Mouse (Mus musculus): ENCODE data around the gene Angptl2. TPM values are rescaled to one million over a fixed set of nuclear protein-coding genes. Genes with fewer than 3 reads are reported as not detected.

Gene Angptl2
- polyA plus RNA-seq (2015; fragmentation: Nextera tagmentation; extraction: Ambion mirVana), result 18.4 and 18.5 TPM in 2 replicates

GRCm38 (mm10) chr2:33215700-33216509 lies at the start of gene Angptl2:
Gene Angptl2, plus strand, starts transcription at chr2:33216069.
- peak; percentile 93 for ATAC-seq (ENCODE audit: low FRiP score, low read depth)
- peak within 1 kb of the TSS; percentile 25 for H3K4me3 ChIP-seq
- WGBS, result 5% methylated on average over 22 of the region's 22 CpGs
- H3K4me2 ChIP-seq, result peak within 1 kb of the TSS; percentile 42
- H3K36me3 ChIP-seq, result no peaks in the 10 kb centered on the region
- no peaks in the 10 kb centered on the region for H3K27me3 ChIP-seq
- peaks cover 50% of the 10 kb centered on the region for H3K4me1 ChIP-seq (replicated peaks)
- H3K9me3 ChIP-seq, result no peaks in the 10 kb centered on the region
- peak within 1 kb of the TSS; percentile 57 for H3K27ac ChIP-seq (replicated peaks)
- peak within 1 kb of the TSS; percentile 38 for H3K9ac ChIP-seq

DNA sequence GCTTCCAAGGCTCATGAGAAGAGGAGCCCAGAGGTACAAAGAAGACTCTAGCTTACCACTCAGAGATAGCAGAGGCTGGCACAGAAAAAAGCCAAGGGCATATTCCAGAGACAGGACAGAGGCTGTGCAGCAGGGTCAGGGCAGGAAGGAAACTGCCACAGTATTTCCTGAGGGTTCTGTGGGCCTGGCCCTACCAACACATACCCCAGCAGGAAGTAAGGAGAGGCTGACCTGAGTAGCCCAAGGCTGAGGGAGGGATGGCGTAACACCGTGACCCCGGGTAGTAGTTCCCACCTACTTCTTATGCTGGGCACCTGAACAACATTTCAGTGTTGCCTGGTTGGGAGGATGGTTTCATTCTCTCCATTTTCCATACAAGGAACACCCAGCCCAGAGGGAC lies 48.8 kb upstream of the Angptl2 start:
- Histone ChIP-seq H3K9me3 (no peaks in the 10 kb centered on the region), H3K4me3 (no peak overlapping the region), H3K4me2 (no peak overlapping the region), H3K27ac (replicated peaks) (no peak overlapping the region), H3K9ac (no peak overlapping the region), H3K27me3 (no peaks in the 10 kb centered on the region), H3K4me1 (replicated peaks) (peaks cover 13% of the 10 kb centered on the region), H3K36me3 (peaks cover 11% of the 10 kb centered on the region; the same call in 1 of the 2 replicates)
- no peak for ATAC-seq (ENCODE audit: low FRiP score, low read depth)
- 98% methylated on average over 3 of the region's 3 CpGs for WGBS

- Histone ChIP-seq H3K9me3 (no peaks in the 10 kb centered on the region), H3K36me3 (peaks cover 27% of the 10 kb centered on the region), H3K4me1 (replicated peaks) (peaks cover 13% of the 10 kb centered on the region), H3K9ac (no peak overlapping the region), H3K4me2 (no peak overlapping the region), H3K4me3 (no peak overlapping the region), H3K27me3 (no peaks in the 10 kb centered on the region), H3K27ac (replicated peaks) (no peak overlapping the region)
- ATAC-seq (ENCODE audit: low FRiP score, low read depth), result no peak
- 82% methylated on average over 6 of the region's 6 CpGs for WGBS
Measured at GRCm38 (mm10) chr2:33169445-33169844, 46.4 kb upstream of the Angptl2 start.

- no peaks in the 10 kb centered on the region for H3K27me3 ChIP-seq
- H3K27ac ChIP-seq (replicated peaks), result 0 out of 2 replicates have a peak overlapping the region, but pooled peaks have one; percentile 28
- H3K36me3 ChIP-seq, result peaks cover 27% of the 10 kb centered on the region
- H3K9me3 ChIP-seq, result no peaks in the 10 kb centered on the region
- H3K4me1 ChIP-seq (replicated peaks), result peaks cover 7% of the 10 kb centered on the region
- 45% methylated on average over 10 of the region's 10 CpGs for WGBS
- no peak overlapping the region for H3K4me2 ChIP-seq
- 0 out of 2 replicates have a peak, but pooled peaks have one; percentile 29 for ATAC-seq (ENCODE audit: low FRiP score, low read depth)
- no peak overlapping the region for H3K4me3 ChIP-seq
- no peak overlapping the region for H3K9ac ChIP-seq
Measured at GRCm38 (mm10) chr2:33170777-33171565, 44.9 kb upstream of the Angptl2 start.

DNA sequence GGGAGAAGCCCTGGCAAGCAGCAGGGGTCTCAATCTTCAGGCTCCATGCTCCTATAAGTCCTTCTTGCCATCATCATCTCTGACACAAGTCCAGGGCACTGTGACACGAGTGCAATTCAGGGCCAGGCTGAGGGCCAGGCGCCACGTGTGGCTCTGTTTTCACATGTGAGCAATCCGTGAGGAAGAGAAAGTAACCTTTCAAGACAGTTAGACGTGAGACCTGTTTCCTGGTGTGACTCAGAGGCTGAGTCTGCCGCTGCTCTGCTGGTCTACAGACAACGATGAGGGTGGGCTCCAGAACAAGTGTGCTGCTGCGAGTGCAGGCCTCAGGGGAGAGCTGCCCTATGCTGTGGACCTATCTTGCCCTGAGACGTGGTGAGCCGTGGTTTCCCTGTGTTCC lies 42.7 kb upstream of the Angptl2 start:
- Histone ChIP-seq H3K9ac (no peak overlapping the region), H3K36me3 (peaks cover 23% of the 10 kb centered on the region), H3K9me3 (no peaks in the 10 kb centered on the region), H3K4me2 (no peak overlapping the region), H3K4me1 (replicated peaks) (peaks cover 12% of the 10 kb centered on the region), H3K4me3 (no peak overlapping the region), H3K27ac (replicated peaks) (no peak overlapping the region), H3K27me3 (no peaks in the 10 kb centered on the region)
- WGBS, result 78% methylated on average over 10 of the region's 10 CpGs
- ATAC-seq (ENCODE audit: low FRiP score, low read depth), result no peak

GRCm38 (mm10) chr2:33173686-33174085 lies 42.2 kb upstream of the Angptl2 start:
- H3K27ac ChIP-seq (replicated peaks), result no peak overlapping the region
- 82% methylated on average over 7 of the region's 7 CpGs for WGBS
- no peaks in the 10 kb centered on the region for H3K27me3 ChIP-seq
- H3K4me1 ChIP-seq (replicated peaks), result peaks cover 16% of the 10 kb centered on the region
- H3K4me3 ChIP-seq, result no peak overlapping the region
- H3K9ac ChIP-seq, result no peak overlapping the region
- no peaks in the 10 kb centered on the region for H3K9me3 ChIP-seq
- H3K36me3 ChIP-seq, result peaks cover 23% of the 10 kb centered on the region
- no peak overlapping the region for H3K4me2 ChIP-seq
- no peak for ATAC-seq (ENCODE audit: low FRiP score, low read depth)

DNA sequence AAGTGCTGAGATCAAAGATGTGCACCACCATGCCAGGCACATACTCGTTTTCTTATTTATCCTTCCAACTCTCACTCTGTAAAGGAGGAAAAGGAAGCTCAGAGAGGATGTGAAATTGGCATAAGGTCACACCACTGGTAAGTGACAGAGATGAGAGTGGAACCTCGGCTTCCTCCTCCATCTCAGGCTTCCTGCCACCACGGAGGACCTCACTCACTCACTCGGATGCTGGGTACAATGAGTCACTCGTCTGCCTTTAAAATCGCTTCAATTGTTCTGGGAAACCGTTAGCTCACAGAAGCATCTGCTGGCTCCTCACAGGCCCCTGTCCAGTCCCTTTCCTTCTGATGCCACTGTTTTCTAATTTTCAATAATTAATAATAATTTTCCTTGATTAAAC lies 39.4 kb upstream of the Angptl2 start:
- ATAC-seq (ENCODE audit: low FRiP score, low read depth), result no peak
- Histone ChIP-seq H3K4me1 (replicated peaks) (peaks cover 36% of the 10 kb centered on the region), H3K9me3 (no peaks in the 10 kb centered on the region), H3K27ac (replicated peaks) (no peak overlapping the region), H3K27me3 (no peaks in the 10 kb centered on the region), H3K4me2 (no peak overlapping the region), H3K9ac (no peak overlapping the region), H3K36me3 (peaks cover 23% of the 10 kb centered on the region), H3K4me3 (no peak overlapping the region)
- WGBS, result 46% methylated on average over 7 of the region's 7 CpGs

DNA sequence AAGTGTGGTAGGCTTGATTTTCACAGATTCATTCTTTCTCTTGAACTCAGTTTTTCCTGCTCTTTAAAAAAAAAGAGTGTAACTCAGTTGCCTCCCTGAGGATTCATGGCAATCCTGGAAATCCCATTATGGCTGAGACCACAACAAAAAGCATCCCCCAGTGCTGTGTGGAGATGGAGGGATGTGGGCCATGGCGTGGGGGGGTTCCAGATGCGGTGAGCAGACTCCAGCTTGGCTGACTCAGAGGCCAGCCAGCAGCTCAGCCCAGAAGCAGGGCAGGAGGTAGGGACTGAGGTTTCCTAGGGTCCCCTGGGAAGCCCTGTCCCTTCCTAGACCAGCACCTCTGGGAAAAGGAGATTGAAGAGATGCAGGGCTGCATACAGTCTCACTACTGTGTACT lies 38.9 kb upstream of the Angptl2 start:
- Histone ChIP-seq H3K9me3 (no peaks in the 10 kb centered on the region), H3K4me1 (replicated peaks) (peaks cover 36% of the 10 kb centered on the region), H3K27me3 (no peaks in the 10 kb centered on the region), H3K4me3 (no peak overlapping the region), H3K27ac (replicated peaks) (no peak overlapping the region), H3K36me3 (peaks cover 20% of the 10 kb centered on the region), H3K9ac (no peak overlapping the region), H3K4me2 (no peak overlapping the region)
- no peak for ATAC-seq (ENCODE audit: low FRiP score, low read depth)
- WGBS, result 62% methylated on average over 2 of the region's 2 CpGs

GRCm38 (mm10) chr2:33177443-33178242 lies 38.2 kb upstream of the Angptl2 start:
- no peak overlapping the region for H3K4me3 ChIP-seq
- H3K4me1 ChIP-seq (replicated peaks), result peaks cover 36% of the 10 kb centered on the region
- peaks cover 14% of the 10 kb centered on the region for H3K36me3 ChIP-seq
- no peaks in the 10 kb centered on the region for H3K27me3 ChIP-seq
- H3K27ac ChIP-seq (replicated peaks), result no peak overlapping the region
- H3K9ac ChIP-seq, result no peak overlapping the region
- ATAC-seq (ENCODE audit: low FRiP score, low read depth), result no peak
- no peak overlapping the region for H3K4me2 ChIP-seq
- WGBS, result 84% methylated on average over 12 of the region's 12 CpGs
- no peaks in the 10 kb centered on the region for H3K9me3 ChIP-seq

DNA sequence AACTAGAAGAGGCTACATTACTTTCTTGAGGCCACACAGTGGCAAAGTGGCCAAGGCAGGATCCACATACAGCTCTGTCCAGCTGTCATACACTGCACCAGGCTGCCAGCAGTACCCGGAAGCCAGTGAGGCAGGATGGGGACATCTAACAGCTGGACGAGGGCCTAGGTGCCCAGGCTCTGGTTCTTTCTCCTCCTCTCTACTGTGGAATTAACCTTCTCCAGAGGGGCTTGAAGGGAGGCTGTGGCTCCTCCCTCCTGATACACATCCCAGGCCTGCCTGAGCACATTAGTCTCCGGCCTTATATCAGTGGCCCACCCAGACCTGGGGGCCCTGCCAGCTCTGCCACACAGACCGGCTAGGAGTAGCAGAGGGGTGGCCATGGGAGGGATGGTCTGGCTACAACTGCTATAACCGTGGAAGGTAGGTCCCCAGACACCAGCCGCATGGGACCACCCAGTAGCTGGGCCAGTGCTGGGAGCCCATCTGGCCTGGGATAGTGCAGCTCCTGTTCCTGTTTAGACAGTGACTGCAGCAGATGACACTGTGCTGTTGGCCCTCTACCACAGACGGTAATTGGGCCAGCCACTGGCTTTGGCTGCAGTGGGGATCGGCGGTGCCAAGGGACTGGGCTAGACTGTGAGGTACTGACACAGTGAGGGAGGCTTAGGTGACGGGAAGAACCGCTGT lies 37.5 kb upstream of the Angptl2 start:
- Histone ChIP-seq H3K9me3 (no peaks in the 10 kb centered on the region), H3K4me1 (replicated peaks) (peaks cover 36% of the 10 kb centered on the region), H3K4me2 (no peak overlapping the region), H3K36me3 (0 out of 2 replicates have a peak, but pooled peaks cover 8% of the 10 kb centered on the region), H3K4me3 (no peak overlapping the region), H3K27me3 (no peaks in the 10 kb centered on the region), H3K9ac (no peak overlapping the region), H3K27ac (replicated peaks) (no peak overlapping the region)
- peak; percentile 68 for ATAC-seq (ENCODE audit: low FRiP score, low read depth)
- WGBS, result 44% methylated on average over 11 of the region's 11 CpGs
